Mouse (Mus musculus): ENCODE data around the gene Prl2c3. TPM values are rescaled to one million over a fixed set of nuclear protein-coding genes. Genes with fewer than 3 reads are reported as not detected.
"Not testable (repeated sequence)": the region's sequence is repeated elsewhere in the genome, so short reads cannot be mapped to it uniquely, and the experiment has no call there.

Gene Prl2c3
- polyA plus RNA-seq (2014; fragmentation: Nextera tagmentation; extraction: Ambion mirVana), result not detected in 2 replicates

GRCm38 (mm10) chr13:12799979-12800378, at the start of gene Prl2c3:
Gene Prl2c3, minus strand, starts transcription at chr13:12800079.
- H3K27ac ChIP-seq (ENCODE audit: low read depth, low read length); H3K4me1 ChIP-seq (ENCODE audit: control insufficient read depth, insufficient read depth, low read length); H3K4me2 ChIP-seq (ENCODE audit: low read depth, low read length); H3K9ac ChIP-seq (replicated peaks; ENCODE audit: low read depth, low read length); H3K9me3 ChIP-seq (ENCODE audit: control insufficient read depth, low read length); ATAC-seq (ENCODE audit: low read depth); H3K27me3 ChIP-seq (ENCODE audit: control insufficient read depth, insufficient read depth, low read length); H3K36me3 ChIP-seq (ENCODE audit: control insufficient read depth, insufficient read depth, low read length); H3K4me3 ChIP-seq (ENCODE audit: low read depth, low read length): not testable (repeated sequence)
- WGBS, result 71% methylated on average over 3 of the region's 3 CpGs

GRCm38 (mm10) chr13:12848254-12848653, 48.4 kb upstream of the Prl2c3 start:
- not testable (repeated sequence) for H3K4me2 ChIP-seq (ENCODE audit: low read depth, low read length); H3K4me1 ChIP-seq (ENCODE audit: control insufficient read depth, insufficient read depth, low read length); H3K27me3 ChIP-seq (ENCODE audit: control insufficient read depth, insufficient read depth, low read length); H3K36me3 ChIP-seq (ENCODE audit: control insufficient read depth, insufficient read depth, low read length); H3K4me3 ChIP-seq (ENCODE audit: low read depth, low read length); H3K9ac ChIP-seq (replicated peaks; ENCODE audit: low read depth, low read length); H3K27ac ChIP-seq (ENCODE audit: low read depth, low read length)
- ATAC-seq (ENCODE audit: low read depth), result peak; percentile 43; the same call in 1 of the 2 replicates
- H3K9me3 ChIP-seq (ENCODE audit: control insufficient read depth, low read length), result peaks cover 19% of the 10 kb centered on the region
- WGBS, result 82% methylated on average over 4 of the region's 4 CpGs

GRCm38 (mm10) chr13:12844701-12845100, 44.8 kb upstream of the Prl2c3 start:
- 92% methylated on average over 1 of the region's 1 CpGs for WGBS
- peaks cover 25% of the 10 kb centered on the region for H3K9me3 ChIP-seq (ENCODE audit: control insufficient read depth, low read length)
- H3K4me2 ChIP-seq (ENCODE audit: low read depth, low read length); H3K27me3 ChIP-seq (ENCODE audit: control insufficient read depth, insufficient read depth, low read length); H3K9ac ChIP-seq (replicated peaks; ENCODE audit: low read depth, low read length); H3K27ac ChIP-seq (ENCODE audit: low read depth, low read length); H3K4me1 ChIP-seq (ENCODE audit: control insufficient read depth, insufficient read depth, low read length); H3K36me3 ChIP-seq (ENCODE audit: control insufficient read depth, insufficient read depth, low read length); H3K4me3 ChIP-seq (ENCODE audit: low read depth, low read length): not testable (repeated sequence)
- 0 out of 2 replicates have a peak, but pooled peaks have one; percentile 29 for ATAC-seq (ENCODE audit: low read depth)

- not testable (repeated sequence) for H3K4me1 ChIP-seq (ENCODE audit: control insufficient read depth, insufficient read depth, low read length); H3K9ac ChIP-seq (replicated peaks; ENCODE audit: low read depth, low read length); H3K27ac ChIP-seq (ENCODE audit: low read depth, low read length); ATAC-seq (ENCODE audit: low read depth); H3K4me2 ChIP-seq (ENCODE audit: low read depth, low read length); H3K27me3 ChIP-seq (ENCODE audit: control insufficient read depth, insufficient read depth, low read length); H3K4me3 ChIP-seq (ENCODE audit: low read depth, low read length); H3K36me3 ChIP-seq (ENCODE audit: control insufficient read depth, insufficient read depth, low read length)
- WGBS, result 70% methylated on average over 2 of the region's 2 CpGs
- H3K9me3 ChIP-seq (ENCODE audit: control insufficient read depth, low read length), result peaks cover 26% of the 10 kb centered on the region; the same call in 1 of the 2 replicates
Measured at GRCm38 (mm10) chr13:12837546-12837945, 37.7 kb upstream of the Prl2c3 start.

GRCm38 (mm10) chr13:12831769-12832168, 31.9 kb upstream of the Prl2c3 start:
- Histone ChIP-seq H3K36me3 (ENCODE audit: control insufficient read depth, insufficient read depth, low read length) (no peaks in the 10 kb centered on the region), H3K4me3 (ENCODE audit: low read depth, low read length) (no peak overlapping the region), H3K27me3 (ENCODE audit: control insufficient read depth, insufficient read depth, low read length) (no peaks in the 10 kb centered on the region), H3K9ac (replicated peaks; ENCODE audit: low read depth, low read length) (no peak overlapping the region), H3K27ac (ENCODE audit: low read depth, low read length) (no peak overlapping the region), H3K9me3 (ENCODE audit: control insufficient read depth, low read length) (peaks cover 26% of the 10 kb centered on the region), H3K4me2 (ENCODE audit: low read depth, low read length) (no peak overlapping the region), H3K4me1 (ENCODE audit: control insufficient read depth, insufficient read depth, low read length) (no peaks in the 10 kb centered on the region)
- WGBS, result 74% methylated on average over 2 of the region's 2 CpGs
- no peak for ATAC-seq (ENCODE audit: low read depth)

GRCm38 (mm10) chr13:12829031-12829430, 29.2 kb upstream of the Prl2c3 start:
- ATAC-seq (ENCODE audit: low read depth), result no peak
- peaks cover 27% of the 10 kb centered on the region for H3K9me3 ChIP-seq (ENCODE audit: control insufficient read depth, low read length)
- H3K4me3 ChIP-seq (ENCODE audit: low read depth, low read length), result no peak overlapping the region
- 86% methylated on average over 5 of the region's 5 CpGs for WGBS
- no peak overlapping the region for H3K9ac ChIP-seq (replicated peaks; ENCODE audit: low read depth, low read length)
- H3K27ac ChIP-seq (ENCODE audit: low read depth, low read length), result no peak overlapping the region
- no peaks in the 10 kb centered on the region for H3K27me3 ChIP-seq (ENCODE audit: control insufficient read depth, insufficient read depth, low read length)
- no peak overlapping the region for H3K4me2 ChIP-seq (ENCODE audit: low read depth, low read length)
- no peaks in the 10 kb centered on the region for H3K4me1 ChIP-seq (ENCODE audit: control insufficient read depth, insufficient read depth, low read length)
- no peaks in the 10 kb centered on the region for H3K36me3 ChIP-seq (ENCODE audit: control insufficient read depth, insufficient read depth, low read length)

- peaks cover 18% of the 10 kb centered on the region for H3K9me3 ChIP-seq (ENCODE audit: control insufficient read depth, low read length)
- H3K4me3 ChIP-seq (ENCODE audit: low read depth, low read length); ATAC-seq (ENCODE audit: low read depth); H3K27ac ChIP-seq (ENCODE audit: low read depth, low read length); H3K27me3 ChIP-seq (ENCODE audit: control insufficient read depth, insufficient read depth, low read length); H3K4me2 ChIP-seq (ENCODE audit: low read depth, low read length); H3K4me1 ChIP-seq (ENCODE audit: control insufficient read depth, insufficient read depth, low read length); H3K36me3 ChIP-seq (ENCODE audit: control insufficient read depth, insufficient read depth, low read length); H3K9ac ChIP-seq (replicated peaks; ENCODE audit: low read depth, low read length): not testable (repeated sequence)
- WGBS, result 81% methylated on average over 4 of the region's 4 CpGs
Measured at GRCm38 (mm10) chr13:12824500-12825176, 24.8 kb upstream of the Prl2c3 start.

GRCm38 (mm10) chr13:12813734-12814424, 14.0 kb upstream of the Prl2c3 start:
- H3K4me3 ChIP-seq (ENCODE audit: low read depth, low read length); ATAC-seq (ENCODE audit: low read depth); H3K9me3 ChIP-seq (ENCODE audit: control insufficient read depth, low read length); H3K9ac ChIP-seq (replicated peaks; ENCODE audit: low read depth, low read length); H3K4me2 ChIP-seq (ENCODE audit: low read depth, low read length); H3K36me3 ChIP-seq (ENCODE audit: control insufficient read depth, insufficient read depth, low read length); H3K4me1 ChIP-seq (ENCODE audit: control insufficient read depth, insufficient read depth, low read length); H3K27ac ChIP-seq (ENCODE audit: low read depth, low read length); H3K27me3 ChIP-seq (ENCODE audit: control insufficient read depth, insufficient read depth, low read length): not testable (repeated sequence)
- WGBS, result 87% methylated on average over 5 of the region's 5 CpGs

GRCm38 (mm10) chr13:12809591-12809990, 9.7 kb upstream of the Prl2c3 start:
- H3K4me2 ChIP-seq (ENCODE audit: low read depth, low read length), result no peak overlapping the region
- 63% methylated on average over 2 of the region's 2 CpGs for WGBS
- H3K9ac ChIP-seq (replicated peaks; ENCODE audit: low read depth, low read length), result no peak overlapping the region

More at GRCm38 (mm10) chr13:12809591-12809990, 9.7 kb upstream of the Prl2c3 start:
- no peak for ATAC-seq (ENCODE audit: low read depth)
- no peaks in the 10 kb centered on the region for H3K27me3 ChIP-seq (ENCODE audit: control insufficient read depth, insufficient read depth, low read length)
- H3K4me3 ChIP-seq (ENCODE audit: low read depth, low read length), result no peak overlapping the region
- no peaks in the 10 kb centered on the region for H3K4me1 ChIP-seq (ENCODE audit: control insufficient read depth, insufficient read depth, low read length)
- no peaks in the 10 kb centered on the region for H3K36me3 ChIP-seq (ENCODE audit: control insufficient read depth, insufficient read depth, low read length)
- H3K27ac ChIP-seq (ENCODE audit: low read depth, low read length), result no peak overlapping the region
- peaks cover 3% of the 10 kb centered on the region; the same call in 1 of the 2 replicates for H3K9me3 ChIP-seq (ENCODE audit: control insufficient read depth, low read length)

Measured in neural tube, embryonic 14.5 days (tissue).